Mouse (Mus musculus) forebrain, embryonic 16.5 days (tissue): ENCODE measurements around the gene Serpina3i. TPM values are rescaled to one million over a fixed set of nuclear protein-coding genes. Genes with fewer than 3 reads are reported as not detected.

Experiments used
- ATAC-seq: fragments of 200-750 bp; cut with Nextera tagmentation; 2 replicates; pipeline ENCODE4 v1.8.0; 2017; ENCODE audit warnings: mild to moderate bottlenecking, moderate library complexity
- H3K27ac ChIP-seq: fragments of 300-500 bp; sonication (generic); 2 replicates; pipeline ENCODE4 v1.5.1; 2014; ENCODE audit warnings: low read length, control low read depth
- H3K27me3 ChIP-seq: fragments of 300-500 bp; sonication (generic); replicated peaks from 2 replicates; pipeline ENCODE4 v1.6.1; 2014; ENCODE audit warnings: low read length; ENCODE audit not compliant: control insufficient read depth, insufficient read depth
- H3K36me3 ChIP-seq: fragments of 300-500 bp; sonication (generic); 2 replicates; pipeline ENCODE4 v1.6.1; 2014; ENCODE audit not compliant: control insufficient read depth, insufficient read depth
- H3K4me1 ChIP-seq: fragments of 300-500 bp; sonication (generic); replicated peaks from 2 replicates; pipeline ENCODE4 v1.6.1; 2014; ENCODE audit warnings: low read length; ENCODE audit not compliant: control insufficient read depth, insufficient read depth
- H3K4me2 ChIP-seq: fragments of 300-500 bp; sonication (generic); 2 replicates; pipeline ENCODE4 v1.6.1; 2014; ENCODE audit warnings: mild to moderate bottlenecking, low read length, control low read depth
- H3K4me3 ChIP-seq: fragments of 300-500 bp; sonication (generic); replicated peaks from 2 replicates; pipeline ENCODE4 v1.5.1; 2014; ENCODE audit warnings: mild to moderate bottlenecking, low read length, control low read depth
- H3K9ac ChIP-seq: fragments of 300-500 bp; sonication (generic); replicated peaks from 2 replicates; pipeline ENCODE4 v1.6.1; 2014; ENCODE audit warnings: low read depth, low read length, control low read depth
- H3K9me3 ChIP-seq: fragments of 300-500 bp; sonication (generic); 2 replicates; pipeline ENCODE4 v1.6.1; 2016; ENCODE audit warnings: low read length; ENCODE audit not compliant: control insufficient read depth
- WGBS: fragments of 180-500 bp; shearing (Covaris S2); extraction: QIAGEN DNeasy Blood & Tissue Kit; methylation state at CpG from one replicate; pipeline ENCODE4 v1.1.7; 2014; 5-methylcytosine and 5-hydroxymethylcytosine counted together
- polyA plus RNA-seq: library from polyadenylated mRNA; unstranded; fragments of >200 nt; fragmentation: Nextera tagmentation; extraction: Ambion mirVana; gene quantifications from 2 replicates; pipeline ENCODE4 v1.2.1, GENCODE M21; 2015

The Serpina3i gene
- polyA plus RNA-seq, 1 experiment from 2014 or later = not detected

DNA sequence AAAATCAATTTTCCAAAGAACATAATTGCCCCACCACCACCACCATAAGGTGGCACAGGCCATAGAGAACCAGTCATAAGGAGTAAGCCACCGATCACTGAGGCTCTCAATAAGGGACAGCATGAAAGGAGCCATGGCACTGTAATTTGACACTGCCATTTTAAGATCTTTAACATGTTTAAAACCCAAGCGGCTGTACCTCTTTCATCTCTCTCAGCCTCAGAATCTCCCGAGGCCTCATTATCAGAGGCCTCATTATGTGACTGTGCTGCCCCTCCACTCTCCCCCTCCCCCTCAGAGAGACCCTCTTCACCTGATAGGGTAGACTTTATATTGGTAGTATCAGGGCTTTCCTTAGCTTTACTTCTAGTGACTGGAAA is 16.1 kb downstream of the Serpina3i start:
- H3K4me1 ChIP-seq = peaks cover 11% of the 10 kb centered on the region
- no peaks in the 10 kb centered on the region for H3K27me3 ChIP-seq
- H3K9me3 ChIP-seq = no peaks in the 10 kb centered on the region
- H3K27ac ChIP-seq = no peak overlapping the region
- WGBS = 1% methylated on average over 3 of the region's 3 CpGs
- ATAC-seq = peak; percentile 60; the same call in 1 of the 2 replicates
- no peak overlapping the region for H3K9ac ChIP-seq
- H3K4me2 ChIP-seq = peak overlapping the region; percentile 21; the same call in 1 of the 2 replicates
- no peak overlapping the region for H3K4me3 ChIP-seq
- no peaks in the 10 kb centered on the region for H3K36me3 ChIP-seq

DNA sequence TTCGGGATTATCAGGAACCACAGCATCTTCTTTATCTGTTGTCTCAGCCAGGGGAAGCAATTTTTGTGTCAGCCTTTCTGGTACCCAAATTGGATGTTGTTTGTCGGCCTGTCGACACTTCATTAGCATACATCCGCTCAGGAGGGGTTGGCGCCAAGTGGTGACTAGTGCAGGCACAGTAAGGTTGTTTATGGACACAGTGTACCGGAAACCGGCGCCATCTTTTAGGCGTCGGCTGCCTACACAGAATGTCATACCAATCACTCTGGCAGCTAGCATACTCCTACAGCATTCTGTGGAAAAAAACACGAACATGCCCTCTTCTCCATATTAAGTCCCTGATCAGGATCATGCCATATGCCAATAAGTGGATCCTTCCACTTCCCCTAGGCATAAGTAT is 20.5 kb downstream of the Serpina3i start:
- no peaks in the 10 kb centered on the region for H3K36me3 ChIP-seq
- no peak overlapping the region for H3K9ac ChIP-seq
- peak; percentile 61 for ATAC-seq
- WGBS = 78% methylated on average over 11 of the region's 11 CpGs
- H3K4me3 ChIP-seq = no peak overlapping the region
- peaks cover 5% of the 10 kb centered on the region for H3K4me1 ChIP-seq
- H3K27ac ChIP-seq = no peak overlapping the region
- H3K27me3 ChIP-seq = no peaks in the 10 kb centered on the region
- no peaks in the 10 kb centered on the region for H3K9me3 ChIP-seq
- no peak overlapping the region for H3K4me2 ChIP-seq

DNA sequence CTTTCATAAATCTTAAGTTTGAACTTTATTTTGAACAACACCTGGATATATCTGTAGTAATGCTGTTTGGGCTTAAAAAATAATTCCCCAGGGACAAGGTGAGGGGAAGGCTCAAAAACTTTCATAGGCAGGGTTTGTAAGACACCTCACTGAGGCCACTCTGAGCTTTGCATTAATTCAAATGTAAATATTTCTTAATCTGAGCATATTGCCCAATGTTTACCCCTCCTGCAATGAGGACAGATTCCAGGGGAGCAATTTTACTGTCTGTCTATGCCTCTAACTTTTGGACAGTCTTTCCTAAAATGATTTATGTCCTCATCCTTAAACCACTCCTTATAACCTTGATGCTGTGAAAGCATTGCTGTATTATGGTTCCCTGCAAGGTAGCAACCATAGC is 25.4 kb downstream of the Serpina3i start:
- no peak overlapping the region for H3K4me2 ChIP-seq
- no peaks in the 10 kb centered on the region for H3K4me1 ChIP-seq
- H3K27me3 ChIP-seq = no peaks in the 10 kb centered on the region
- no peaks in the 10 kb centered on the region for H3K9me3 ChIP-seq
- ATAC-seq = no peak
- no peak overlapping the region for H3K9ac ChIP-seq
- H3K36me3 ChIP-seq = no peaks in the 10 kb centered on the region
- H3K4me3 ChIP-seq = no peak overlapping the region
- H3K27ac ChIP-seq = no peak overlapping the region

- 54% methylated on average over 4 of the region's 4 CpGs for WGBS
- no peaks in the 10 kb centered on the region for H3K9me3 ChIP-seq
- no peak overlapping the region for H3K4me3 ChIP-seq
Observed at GRCm38 (mm10) chr12:104289872-104290271, 26.9 kb downstream of the Serpina3i start.

GRCm38 (mm10) chr12:104293963-104294362 is 31.0 kb downstream of the Serpina3i start:
- no peak overlapping the region for H3K4me3 ChIP-seq
- ATAC-seq = no peak
- H3K36me3 ChIP-seq = no peaks in the 10 kb centered on the region
- no peaks in the 10 kb centered on the region for H3K27me3 ChIP-seq
- 88% methylated on average over 2 of the region's 2 CpGs for WGBS
- H3K9me3 ChIP-seq = no peaks in the 10 kb centered on the region
- no peak overlapping the region for H3K9ac ChIP-seq
- no peak overlapping the region for H3K4me2 ChIP-seq
- no peaks in the 10 kb centered on the region for H3K4me1 ChIP-seq
- no peak overlapping the region for H3K27ac ChIP-seq

More at GRCm38 (mm10) chr12:104289872-104290271, 26.9 kb downstream of the Serpina3i start:
- H3K9ac ChIP-seq = no peak overlapping the region
- H3K27ac ChIP-seq = no peak overlapping the region
- no peak overlapping the region for H3K4me2 ChIP-seq
- no peaks in the 10 kb centered on the region for H3K36me3 ChIP-seq
- no peaks in the 10 kb centered on the region for H3K4me1 ChIP-seq
- no peak for ATAC-seq
- H3K27me3 ChIP-seq = no peaks in the 10 kb centered on the region

DNA sequence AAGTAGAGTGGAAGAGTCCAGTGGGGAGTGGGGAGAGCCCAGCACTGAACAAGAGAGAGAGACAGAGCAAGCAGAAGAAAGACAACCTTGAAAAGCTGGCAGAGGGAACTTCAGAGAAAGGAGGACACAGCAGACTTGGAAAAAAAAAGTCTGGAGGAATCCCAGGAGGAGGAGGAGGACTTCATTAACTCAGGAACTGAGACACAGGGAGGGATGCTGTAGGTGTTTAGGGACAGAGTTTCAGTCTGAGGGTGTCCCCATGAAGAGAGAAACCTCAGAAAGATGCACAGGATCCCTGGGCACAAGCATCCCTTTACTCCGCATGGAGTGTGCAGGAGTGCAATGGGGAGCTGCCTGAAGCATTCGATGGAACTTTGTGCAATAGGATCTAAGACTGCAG is 35.1 kb downstream of the Serpina3i start:
- Histone ChIP-seq H3K4me1 (no peaks in the 10 kb centered on the region), H3K9ac (no peak overlapping the region), H3K27me3 (no peaks in the 10 kb centered on the region), H3K27ac (no peak overlapping the region), H3K4me3 (no peak overlapping the region), H3K9me3 (no peaks in the 10 kb centered on the region), H3K36me3 (no peaks in the 10 kb centered on the region), H3K4me2 (no peak overlapping the region)
- no peak for ATAC-seq
- WGBS = 94% methylated on average over 2 of the region's 2 CpGs

GRCm38 (mm10) chr12:104305991-104306390 is 43.1 kb downstream of the Serpina3i start:
- WGBS = 85% methylated on average over 4 of the region's 4 CpGs
- H3K36me3 ChIP-seq = no peaks in the 10 kb centered on the region

DNA sequence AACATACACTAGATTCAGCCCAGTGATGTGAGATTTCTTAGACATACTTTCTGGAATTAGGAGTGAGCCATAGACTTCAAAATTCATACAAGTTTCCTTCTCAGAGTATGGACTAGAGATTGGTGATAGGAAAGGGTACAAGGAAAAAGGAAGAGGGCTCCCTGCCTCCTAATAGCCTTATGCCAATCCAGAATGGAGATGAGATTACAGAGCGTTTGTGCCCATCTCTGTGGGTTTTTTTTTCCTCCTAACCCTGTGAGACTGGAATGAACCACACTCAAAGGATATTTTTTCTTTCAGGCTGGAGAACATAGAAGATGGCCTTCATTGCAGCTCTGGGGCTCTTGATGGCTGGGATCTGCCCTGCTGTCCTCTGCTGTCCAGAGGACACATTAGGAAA is 51.3 kb downstream of the Serpina3i start, which contains the start of gene Serpina3j:
Gene Serpina3j (plus strand): TSS at position 301 of the 400 bp plus-strand sequence.
- Histone ChIP-seq H3K4me2 (no peak within 1 kb of the TSS), H3K4me3 (no peak within 1 kb of the TSS), H3K9ac (no peak within 1 kb of the TSS), H3K27me3 (no peaks in the 10 kb centered on the region), H3K27ac (no peak within 1 kb of the TSS), H3K4me1 (no peaks in the 10 kb centered on the region), H3K36me3 (no peaks in the 10 kb centered on the region), H3K9me3 (no peaks in the 10 kb centered on the region)
- ATAC-seq = no peak
- WGBS = 86% methylated on average over 1 of the region's 1 CpGs

More at GRCm38 (mm10) chr12:104305991-104306390, 43.1 kb downstream of the Serpina3i start:
- Histone ChIP-seq H3K9ac (no peak overlapping the region), H3K4me3 (no peak overlapping the region), H3K9me3 (no peaks in the 10 kb centered on the region), H3K27me3 (no peaks in the 10 kb centered on the region), H3K27ac (no peak overlapping the region), H3K4me1 (no peaks in the 10 kb centered on the region), H3K4me2 (no peak overlapping the region)
- ATAC-seq = no peak
